Mouse (Mus musculus) heart, embryonic 14.5 days (tissue): ENCODE results near the gene Kbtbd2. TPM values are rescaled to one million over a fixed set of nuclear protein-coding genes. Genes with fewer than 3 reads are reported as not detected.

Experiments
- ATAC-seq: fragments of 200-750 bp; cut with Nextera tagmentation; 2 replicates; pipeline ENCODE4 v1.8.0; 2017; ENCODE audit warnings: low read depth, moderate TSS enrichment; ENCODE audit not compliant: insufficient number of reproducible peaks, insufficient read depth, low FRiP score
- H3K27ac ChIP-seq, 2 experiments: fragments of 200-500 bp in 1 of 2; fragments of 300-500 bp in 1 of 2; sonication (generic) in 1 of 2; replicated peaks in 1 of 2; 2 replicates each; pipeline ENCODE4 v1.5.1; 2012 to 2014; ENCODE audit warnings: low read depth in 2 of 2, low read length in 2 of 2, control low read depth in 1 of 2, mild to moderate bottlenecking in 1 of 2, mixed read lengths in 1 of 2; ENCODE audit not compliant: control insufficient read depth in 1 of 2, insufficient read depth in 1 of 2
- H3K27me3 ChIP-seq: fragments of 300-500 bp; sonication (generic); 2 replicates; pipeline ENCODE4 v1.6.1; 2014; ENCODE audit warnings: mild to moderate bottlenecking, low read length, control low read depth; ENCODE audit not compliant: control insufficient read depth, insufficient read depth
- H3K36me3 ChIP-seq: fragments of 300-500 bp; sonication (generic); 2 replicates; pipeline ENCODE4 v1.6.1; 2014; ENCODE audit warnings: mild to moderate bottlenecking, control low read depth, low read length, mixed read lengths; ENCODE audit not compliant: control insufficient read depth, insufficient read depth
- H3K4me1 ChIP-seq, 2 experiments: fragments of 200-500 bp in 1 of 2; fragments of 300-500 bp in 1 of 2; sonication (generic) in 1 of 2; 2 replicates each; pipeline ENCODE4 v1.6.1; 2012 to 2014; ENCODE audit warnings: low read length in 2 of 2, control low read depth in 1 of 2, mixed read lengths in 1 of 2; ENCODE audit not compliant: control insufficient read depth in 2 of 2, insufficient read depth in 2 of 2
- H3K4me2 ChIP-seq: fragments of 300-500 bp; sonication (generic); 2 replicates; pipeline ENCODE4 v1.6.1; 2014; ENCODE audit warnings: mild to moderate bottlenecking, low read length
- H3K4me3 ChIP-seq, 2 experiments: fragments of 200-500 bp in 1 of 2; fragments of 300-500 bp in 1 of 2; sonication (generic) in 1 of 2; 2 replicates each; pipeline ENCODE4 v1.5.1; 2012 to 2014; ENCODE audit warnings: low read length in 2 of 2, mild to moderate bottlenecking in 2 of 2, control low read depth in 1 of 2, low read depth in 1 of 2, moderate library complexity in 1 of 2; ENCODE audit not compliant: control insufficient read depth in 1 of 2, insufficient read depth in 1 of 2
- H3K9ac ChIP-seq: fragments of 300-500 bp; sonication (generic); 2 replicates; pipeline ENCODE4 v1.6.1; 2014; ENCODE audit warnings: mild to moderate bottlenecking, low read length
- H3K9me3 ChIP-seq: fragments of 300-500 bp; sonication (generic); 2 replicates; pipeline ENCODE4 v1.6.1; 2016; ENCODE audit warnings: low read length, control low read depth; ENCODE audit not compliant: control insufficient read depth
- WGBS: fragments of 180-500 bp; shearing (Covaris S2); extraction: QIAGEN DNeasy Blood & Tissue Kit; methylation state at CpG from one replicate; pipeline ENCODE4 v1.1.7; 2014; 5-methylcytosine and 5-hydroxymethylcytosine counted together
- polyA plus RNA-seq: library from polyadenylated mRNA; unstranded; fragments of >200 nt; fragmentation: Nextera tagmentation; extraction: Ambion mirVana; gene quantifications from 2 replicates; pipeline ENCODE4 v1.2.1, GENCODE M21; 2014

Gene Kbtbd2
- polyA plus RNA-seq = 35.1 and 36.3 TPM in 2 replicates

DNA sequence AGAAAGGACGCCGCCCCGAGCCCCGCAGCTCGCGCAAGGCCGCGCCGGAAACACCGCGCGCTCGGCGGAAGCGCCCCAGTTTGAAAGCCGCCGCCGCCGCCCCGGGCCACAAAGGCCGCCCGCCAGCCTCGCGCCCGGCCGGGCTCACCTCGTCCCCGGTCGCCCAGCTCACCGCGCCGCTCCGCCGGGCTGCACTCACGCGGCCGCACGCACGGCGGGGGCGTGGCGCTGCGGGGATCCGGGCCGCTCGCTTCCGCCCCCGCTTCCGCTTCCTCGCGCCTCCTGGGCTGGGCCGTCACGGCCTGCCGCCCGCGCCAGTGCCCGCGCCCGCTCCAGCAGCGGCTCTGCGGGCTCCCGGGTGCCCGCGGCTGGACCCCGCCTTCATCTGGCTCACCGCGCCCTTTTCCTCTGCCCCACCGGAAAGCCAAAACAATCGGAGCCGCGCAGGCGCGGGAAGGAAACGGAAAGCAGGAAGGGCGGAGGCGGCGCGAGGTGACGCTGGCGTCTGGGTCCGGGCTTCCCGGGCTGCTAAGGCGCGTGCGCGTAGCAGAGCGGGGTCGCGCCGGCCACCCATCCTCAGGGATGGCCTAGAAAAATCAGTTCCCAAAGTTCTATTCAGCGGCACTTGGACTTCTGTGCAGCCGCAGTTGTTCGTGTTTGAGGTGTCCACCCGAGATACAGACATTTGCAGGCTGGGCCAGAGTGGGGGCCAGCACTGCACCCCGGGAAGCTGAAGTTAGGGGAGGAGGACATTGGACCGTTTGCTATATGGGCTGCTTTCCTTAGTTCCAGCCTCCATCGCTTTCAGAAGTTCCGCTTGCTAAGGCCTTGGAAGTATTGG lies at the start of gene Kbtbd2:
Kbtbd2 (minus strand) TSS at position 503 of the 841 bp plus-strand sequence.
- H3K4me1 ChIP-seq = peaks cover 2 to 27% of the 10 kb centered on the region in 2 experiments; a peak in 2 of 4 replicates
- no peaks in the 10 kb centered on the region for H3K9me3 ChIP-seq
- H3K4me3 ChIP-seq = peak within 1 kb of the TSS; percentile 76 to 78
- WGBS = under 1% methylated on average over 88 of the region's 98 CpGs
- peak within 1 kb of the TSS; percentile 96 for H3K9ac ChIP-seq
- H3K36me3 ChIP-seq = no peaks in the 10 kb centered on the region
- H3K27ac ChIP-seq = peak within 1 kb of the TSS; percentile 96 to 99
- H3K27me3 ChIP-seq = no peaks in the 10 kb centered on the region
- H3K4me2 ChIP-seq = peak within 1 kb of the TSS; percentile 92
- peak; percentile 90 for ATAC-seq

- no peak for ATAC-seq
- 62% methylated on average over 2 of the region's 2 CpGs for WGBS
- H3K4me2 ChIP-seq = no peak overlapping the region
Measured at GRCm38 (mm10) chr6:56844365-56844764, 46.8 kb upstream of the Kbtbd2 start.

GRCm38 (mm10) chr6:56843229-56843628 lies 45.6 kb upstream of the Kbtbd2 start:
- no peaks in the 10 kb centered on the region for H3K9me3 ChIP-seq
- peaks cover 20% of the 10 kb centered on the region for H3K36me3 ChIP-seq
- WGBS = 81% methylated on average over 3 of the region's 3 CpGs
- ATAC-seq = no peak
- no peak overlapping the region for H3K27ac ChIP-seq
- H3K4me2 ChIP-seq = no peak overlapping the region
- H3K27me3 ChIP-seq = no peaks in the 10 kb centered on the region
- H3K9ac ChIP-seq = no peak overlapping the region
- no peak overlapping the region for H3K4me3 ChIP-seq
- H3K4me1 ChIP-seq = peaks cover 0 to 2% of the 10 kb centered on the region in 2 experiments; a peak in 2 of 4 replicates

More at GRCm38 (mm10) chr6:56844365-56844764, 46.8 kb upstream of the Kbtbd2 start:
- H3K27me3 ChIP-seq = no peaks in the 10 kb centered on the region
- peaks cover 20% of the 10 kb centered on the region for H3K36me3 ChIP-seq
- H3K27ac ChIP-seq = no peak overlapping the region
- no peaks in the 10 kb centered on the region for H3K9me3 ChIP-seq
- no peak overlapping the region for H3K4me3 ChIP-seq
- no peak overlapping the region for H3K9ac ChIP-seq
- H3K4me1 ChIP-seq = peaks cover 0 to 13% of the 10 kb centered on the region in 2 experiments; a peak in 2 of 4 replicates

GRCm38 (mm10) chr6:56837621-56838020 lies 40.0 kb upstream of the Kbtbd2 start:
- Histone ChIP-seq H3K27ac (no peak overlapping the region), H3K36me3 (peaks cover 42% of the 10 kb centered on the region), H3K9me3 (no peaks in the 10 kb centered on the region), H3K4me2 (no peak overlapping the region), H3K27me3 (no peaks in the 10 kb centered on the region), H3K4me1 (peaks cover 0 to 3% of the 10 kb centered on the region in 2 experiments; a peak in 2 of 4 replicates), H3K4me3 (no peak overlapping the region), H3K9ac (no peak overlapping the region)
- WGBS = 77% methylated on average over 3 of the region's 3 CpGs
- no peak for ATAC-seq

GRCm38 (mm10) chr6:56837166-56837565 lies 39.6 kb upstream of the Kbtbd2 start:
- no peak overlapping the region for H3K9ac ChIP-seq
- peaks cover 0 to 3% of the 10 kb centered on the region in 2 experiments; a peak in 2 of 4 replicates for H3K4me1 ChIP-seq
- H3K27ac ChIP-seq = no peak overlapping the region
- no peaks in the 10 kb centered on the region for H3K9me3 ChIP-seq
- no peak overlapping the region for H3K4me2 ChIP-seq
- H3K27me3 ChIP-seq = no peaks in the 10 kb centered on the region
- 91% methylated on average over 12 of the region's 12 CpGs for WGBS
- no peak for ATAC-seq
- H3K4me3 ChIP-seq = no peak overlapping the region
- peaks cover 42% of the 10 kb centered on the region for H3K36me3 ChIP-seq

- Histone ChIP-seq H3K4me1 (peaks cover 0 to 3% of the 10 kb centered on the region in 2 experiments; a peak in 2 of 4 replicates), H3K27ac (no peak overlapping the region), H3K4me3 (no peak overlapping the region), H3K9me3 (no peaks in the 10 kb centered on the region), H3K27me3 (no peaks in the 10 kb centered on the region), H3K9ac (no peak overlapping the region), H3K4me2 (no peak overlapping the region), H3K36me3 (peaks cover 39% of the 10 kb centered on the region)
- ATAC-seq = no peak
- 86% methylated on average over 10 of the region's 10 CpGs for WGBS
Measured at GRCm38 (mm10) chr6:56835532-56835931, 37.9 kb upstream of the Kbtbd2 start.

DNA sequence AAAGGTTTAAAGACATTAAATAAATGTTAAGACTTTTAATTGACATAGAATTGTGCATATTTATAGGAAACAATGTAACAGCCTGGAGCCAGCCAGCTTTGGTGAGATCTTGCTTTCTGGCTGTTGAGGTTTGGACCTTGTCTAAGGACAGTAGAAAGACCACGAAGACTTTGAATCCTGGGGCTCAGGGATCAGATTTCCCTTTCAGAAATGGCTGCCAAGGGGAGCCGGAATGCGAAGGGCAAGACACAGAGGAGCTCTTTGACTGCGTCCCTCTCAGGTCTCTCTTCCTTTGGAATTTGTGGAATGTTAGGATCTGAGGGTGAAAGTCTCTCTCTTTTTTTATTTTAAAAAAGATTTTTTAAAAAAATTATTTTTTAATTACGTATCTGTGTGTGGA lies 37.2 kb upstream of the Kbtbd2 start:
- Histone ChIP-seq H3K4me3 (no peak overlapping the region), H3K4me1 (peaks cover 0 to 3% of the 10 kb centered on the region in 2 experiments; a peak in 2 of 4 replicates), H3K36me3 (peaks cover 31% of the 10 kb centered on the region), H3K27me3 (no peaks in the 10 kb centered on the region), H3K9me3 (no peaks in the 10 kb centered on the region), H3K27ac (no peak overlapping the region), H3K4me2 (no peak overlapping the region), H3K9ac (no peak overlapping the region)
- WGBS = 61% methylated on average over 5 of the region's 5 CpGs
- no peak for ATAC-seq
